Comparison of ENCODE assay signal across 7 mouse cellular contexts in the genomic region with DNA sequence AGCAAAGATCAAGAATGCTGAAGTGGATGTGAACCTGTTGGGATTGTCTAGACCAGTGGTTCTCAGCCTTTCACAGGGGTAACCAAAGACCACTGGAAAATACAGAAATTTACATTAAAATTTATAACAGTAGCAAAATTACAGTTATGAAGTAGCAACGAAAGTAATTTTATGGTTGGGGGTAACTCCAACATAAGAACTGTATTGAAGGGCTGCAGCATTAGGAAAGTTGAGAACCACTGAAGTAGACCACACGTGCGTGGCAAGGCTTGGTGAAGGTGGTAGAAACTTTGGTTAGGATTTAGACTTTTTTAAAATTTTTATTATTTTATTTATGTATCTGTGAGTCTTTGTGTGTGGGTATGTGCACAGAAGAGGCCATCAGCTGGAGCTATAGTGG. TPM values are rescaled to one million over a fixed set of nuclear protein-coding genes. Genes with fewer than 3 reads are reported as not detected.
DNase-seq lines count a peak whose midpoint lies in the region; ATAC-seq and TF ChIP-seq lines count a peak whose summit lies in the region.

A gene (plus strand): TSS at position 301 of the 400 bp plus-strand sequence.

- H3K4me3 ChIP-seq in ES-Bruce4 (ENCODE audit: low read depth, low read length): no peak within 1 kb of the TSS
- H3K4me3 ChIP-seq in forebrain, embryonic 15.5 days: no peak within 1 kb of the TSS
- no peak within 1 kb of the TSS; the same call in 1 of the 2 replicates for H3K4me3 ChIP-seq in hindbrain, embryonic 13.5 days
- no peak within 1 kb of the TSS; the same call in 1 of the 2 replicates for H3K4me3 ChIP-seq in liver, embryonic 15.5 days (replicated peaks)

- peak within 1 kb of the TSS; percentile 32 for H3K9ac ChIP-seq in ES-Bruce4 (ENCODE audit: low read depth, poor library complexity, severe bottlenecking)
- H3K9ac ChIP-seq in forebrain, embryonic 15.5 days (replicated peaks): no peak within 1 kb of the TSS
- H3K9ac ChIP-seq in hindbrain, embryonic 13.5 days: peak within 1 kb of the TSS; percentile 90; the same call in 1 of the 2 replicates
- H3K9ac ChIP-seq in liver, embryonic 15.5 days: no peak within 1 kb of the TSS

- TF ChIP-seq EP300 in ES-Bruce4 (IDR thresholded peaks at IDR 0.05; ENCODE audit: insufficient read depth, low read depth, low read length): no peak

- no peak for TF ChIP-seq POLR2A in ES-Bruce4 (IDR thresholded peaks at IDR 0.05; ENCODE audit: insufficient read depth, low read length)

- no peak for TF ChIP-seq CTCF in ES-Bruce4 (IDR thresholded peaks at IDR 0.05; ENCODE audit: low read depth, low read length)

- 96% methylated on average over 3 of the region's 3 CpGs for WGBS in forebrain, embryonic 15.5 days
- 97% methylated on average over 3 of the region's 3 CpGs for WGBS in hindbrain, embryonic 13.5 days
- 77% methylated on average over 3 of the region's 3 CpGs for WGBS in liver, embryonic 15.5 days (ENCODE audit: insufficient replicate concordance)

- H3K4me2 ChIP-seq in forebrain, embryonic 15.5 days (replicated peaks): peak within 1 kb of the TSS; percentile 61; the same call in 1 of the 2 replicates
- H3K4me2 ChIP-seq in hindbrain, embryonic 13.5 days: 0 out of 2 replicates have a peak within 1 kb of the TSS, but pooled peaks have one; percentile 87
- peak within 1 kb of the TSS; percentile 77 for H3K4me2 ChIP-seq in liver, embryonic 15.5 days

- H3K27me3 ChIP-seq in ES-Bruce4 (ENCODE audit: control insufficient read depth, insufficient read depth, low read length, poor library complexity, severe bottlenecking): no peaks in the 10 kb centered on the region
- no peaks in the 10 kb centered on the region for H3K27me3 ChIP-seq in forebrain, embryonic 15.5 days
- H3K27me3 ChIP-seq in hindbrain, embryonic 13.5 days: no peaks in the 10 kb centered on the region
- no peaks in the 10 kb centered on the region for H3K27me3 ChIP-seq in liver, embryonic 15.5 days

- no peak for ATAC-seq in CD4-positive, CD25-positive, alpha-beta regulatory T cell, adult 4 months
- ATAC-seq in forebrain, embryonic 15.5 days (replicated peaks): no peak
- no peak for ATAC-seq in hindbrain, embryonic 13.5 days (ENCODE audit: low FRiP score)
- no peak for ATAC-seq in liver, embryonic 15.5 days (ENCODE audit: insufficient read depth)
- ATAC-seq in erythroid progenitor cell, adult 5-6 weeks (replicated peaks; ENCODE audit: low FRiP score, poor library complexity, severe bottlenecking): no peak

- H3K4me1 ChIP-seq in ES-Bruce4 (ENCODE audit: control insufficient read depth, insufficient read depth, low read length): peaks cover 7% of the 10 kb centered on the region
- H3K4me1 ChIP-seq in forebrain, embryonic 15.5 days: peaks cover 19% of the 10 kb centered on the region
- peaks cover 26% of the 10 kb centered on the region for H3K4me1 ChIP-seq in hindbrain, embryonic 13.5 days (replicated peaks)
- H3K4me1 ChIP-seq in liver, embryonic 15.5 days (replicated peaks): peaks cover 24% of the 10 kb centered on the region

- no peaks in the 10 kb centered on the region for H3K9me3 ChIP-seq in ES-Bruce4 (replicated peaks; ENCODE audit: control insufficient read depth, insufficient read depth, low read length, poor library complexity, severe bottlenecking)
- H3K9me3 ChIP-seq in forebrain, embryonic 15.5 days: no peaks in the 10 kb centered on the region
- no peaks in the 10 kb centered on the region for H3K9me3 ChIP-seq in hindbrain, embryonic 13.5 days
- H3K9me3 ChIP-seq in liver, embryonic 15.5 days (replicated peaks): no peaks in the 10 kb centered on the region

- no peak for DNase-seq in thymus, adult 18-20 months

- H3K27ac ChIP-seq in ES-Bruce4 (ENCODE audit: insufficient read depth, low read length): no peak within 1 kb of the TSS
- no peak within 1 kb of the TSS for H3K27ac ChIP-seq in forebrain, embryonic 15.5 days (replicated peaks)
- H3K27ac ChIP-seq in hindbrain, embryonic 13.5 days: peak within 1 kb of the TSS; percentile 80; the same call in 1 of the 2 replicates
- H3K27ac ChIP-seq in liver, embryonic 15.5 days (replicated peaks): no peak within 1 kb of the TSS

- peaks cover 14% of the 10 kb centered on the region for H3K36me3 ChIP-seq in ES-Bruce4 (ENCODE audit: control insufficient read depth, insufficient read depth, low read length, poor library complexity, severe bottlenecking)
- peaks cover 26% of the 10 kb centered on the region for H3K36me3 ChIP-seq in forebrain, embryonic 15.5 days
- H3K36me3 ChIP-seq in hindbrain, embryonic 13.5 days: peaks cover 62% of the 10 kb centered on the region
- peaks cover 18% of the 10 kb centered on the region for H3K36me3 ChIP-seq in liver, embryonic 15.5 days (replicated peaks)

RNA-seq across cellular contexts. Expression of the gene that starts here (rescaled TPM):
- 10 to 100 TPM; 28.4 to 41.1 TPM for polyA plus RNA-seq in CD4-positive, CD25-positive, alpha-beta regulatory T cell, adult 4 months (2017; shearing (Covaris generic))
- polyA plus RNA-seq in ES-Bruce4 (2011; ENCODE audit: insufficient read depth, insufficient read length, low read depth, missing spikeins): 50.4 and 56.3 TPM in 2 replicates
- polyA plus RNA-seq in forebrain, embryonic 15.5 days (2015; fragmentation: Nextera tagmentation; extraction: Ambion mirVana): 48.1 and 50.9 TPM in 2 replicates
- 59.5 and 61.9 TPM in 2 replicates for polyA plus RNA-seq in hindbrain, embryonic 13.5 days (2015; fragmentation: Nextera tagmentation; extraction: Ambion mirVana)
- polyA plus RNA-seq in liver, embryonic 15.5 days (2015; fragmentation: Nextera tagmentation; extraction: Ambion mirVana): 42.8 and 44.0 TPM in 2 replicates
- 6.8 and 11.3 TPM in 2 replicates for total RNA-seq in erythroid progenitor cell, adult 5-6 weeks (2015; ENCODE audit: low replicate concordance)
- total RNA-seq in erythroid progenitor cell, adult 5-6 weeks (2017; ENCODE audit: low replicate concordance): 9.5 and 10.0 TPM in 2 replicates

Comparison
In these comparisons a context has a peak if more than half of its experiments do, and no peak if none do; other contexts are left out.
1. H3K9ac ChIP-seq: peak in ES-Bruce4 (single experiment) and hindbrain, embryonic 13.5 days (single experiment); none in forebrain, embryonic 15.5 days (single experiment) and liver, embryonic 15.5 days (single experiment).
2. Peak in every context shown above with its lines, with median percentiles within 50 percentile points of each other: H3K4me2 ChIP-seq.